Mouse (Mus musculus) heart, postnatal 4 days (tissue): Measurements from ENCODE around the gene Mthfd2l. TPM values are rescaled to one million over a fixed set of nuclear protein-coding genes. Genes with fewer than 3 reads are reported as not detected.

ENCODE experiments used
- DNase-seq: peaks from one replicate; pipeline ENCODE4 v3.0.0; 2021
- total RNA-seq, 2 experiments: library from RNA; stranded (reverse); gene quantifications; 2 replicates each; pipeline ENCODE4 v1.2.3; 2021

The Mthfd2l gene
- total RNA-seq = 10 to 100 TPM; 17.6 to 19.2 TPM

DNA sequence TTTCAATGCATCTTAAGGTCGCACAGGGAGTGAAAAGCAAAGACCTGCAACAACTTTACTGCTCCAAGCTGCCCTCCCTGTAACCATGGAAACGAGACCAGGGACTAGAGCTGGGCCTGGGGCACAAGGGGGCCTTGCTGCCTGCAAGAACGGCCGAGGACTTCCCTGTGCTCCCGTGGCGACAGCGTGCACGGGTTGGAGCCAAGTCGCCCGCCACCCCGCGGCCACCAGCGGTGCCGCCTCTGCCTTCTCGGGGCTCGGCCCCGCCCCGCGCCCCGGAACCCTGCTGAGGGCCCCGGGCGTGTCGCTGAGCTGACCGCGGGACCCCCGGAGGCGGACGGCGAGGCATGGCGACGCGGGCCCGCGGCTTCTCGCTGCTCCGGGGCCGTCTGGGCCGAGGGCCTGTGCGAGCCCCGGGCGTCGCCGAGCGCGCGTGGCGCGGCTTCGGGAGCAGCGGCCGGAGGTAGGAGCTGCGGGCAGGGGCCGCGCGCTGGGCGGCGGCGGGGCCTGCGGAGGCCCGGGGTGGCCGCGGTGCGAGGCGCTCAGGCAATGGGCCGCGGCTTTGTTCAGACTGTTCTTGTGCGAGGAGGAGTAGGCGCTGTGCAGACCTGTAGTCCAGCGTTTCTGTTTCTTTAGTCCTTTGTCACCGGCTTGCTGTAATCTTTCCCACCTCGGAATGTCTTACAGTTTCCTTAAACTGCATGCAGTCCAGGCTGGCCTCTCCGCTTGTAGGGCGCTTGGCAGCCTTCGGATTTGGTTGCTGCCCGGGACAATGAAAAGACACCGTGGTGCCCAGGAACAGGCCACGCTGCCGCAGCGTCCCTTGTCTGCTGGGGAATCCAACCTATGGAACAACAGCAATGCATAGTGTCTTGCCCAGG, at the start of gene Mthfd2l:
Mthfd2l (plus strand) TSS at position 147 of the 881 bp plus-strand sequence.
- DNase-seq = peak; percentile 90

DNA sequence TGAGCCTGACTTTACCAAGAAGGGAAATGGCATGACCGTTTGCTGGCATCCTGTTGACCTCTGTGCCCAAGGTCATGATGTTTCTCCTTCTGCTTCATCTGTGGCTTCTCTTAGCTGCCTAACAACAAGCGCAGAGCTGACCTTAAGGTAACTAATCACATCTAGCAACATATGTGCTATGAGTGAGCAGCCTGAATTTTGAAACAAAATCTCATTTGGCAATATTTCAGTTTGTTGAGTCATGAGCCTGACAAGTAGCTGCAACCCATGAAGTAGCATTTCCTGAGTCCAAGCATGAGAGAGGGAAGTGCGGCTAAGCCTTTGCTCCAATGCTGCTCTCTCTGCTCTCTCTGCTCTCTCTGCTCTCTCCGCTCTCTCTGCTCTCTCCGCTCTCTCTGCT, 49.2 kb upstream of the Mthfd2l start:
- DNase-seq = no peak

DNA sequence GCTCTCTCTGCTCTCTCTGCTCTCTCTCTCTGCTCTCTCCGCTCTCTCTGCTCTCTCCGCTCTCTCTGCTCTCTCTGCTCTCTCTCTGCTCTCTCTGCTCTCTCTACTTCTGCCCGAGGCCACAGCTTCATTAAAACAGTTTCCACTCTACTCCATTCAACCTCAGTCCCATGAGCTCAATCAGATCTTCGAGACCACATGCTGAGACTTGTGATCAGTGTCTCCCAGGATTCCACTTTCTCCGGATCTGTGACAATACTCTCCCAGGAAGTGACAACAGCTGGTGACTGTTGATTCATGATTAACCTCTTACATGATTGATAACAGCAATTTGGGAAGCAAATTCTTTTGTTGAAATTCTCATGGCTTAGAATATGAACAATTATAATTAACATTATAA, 48.8 kb upstream of the Mthfd2l start:
- no peak for DNase-seq

DNA sequence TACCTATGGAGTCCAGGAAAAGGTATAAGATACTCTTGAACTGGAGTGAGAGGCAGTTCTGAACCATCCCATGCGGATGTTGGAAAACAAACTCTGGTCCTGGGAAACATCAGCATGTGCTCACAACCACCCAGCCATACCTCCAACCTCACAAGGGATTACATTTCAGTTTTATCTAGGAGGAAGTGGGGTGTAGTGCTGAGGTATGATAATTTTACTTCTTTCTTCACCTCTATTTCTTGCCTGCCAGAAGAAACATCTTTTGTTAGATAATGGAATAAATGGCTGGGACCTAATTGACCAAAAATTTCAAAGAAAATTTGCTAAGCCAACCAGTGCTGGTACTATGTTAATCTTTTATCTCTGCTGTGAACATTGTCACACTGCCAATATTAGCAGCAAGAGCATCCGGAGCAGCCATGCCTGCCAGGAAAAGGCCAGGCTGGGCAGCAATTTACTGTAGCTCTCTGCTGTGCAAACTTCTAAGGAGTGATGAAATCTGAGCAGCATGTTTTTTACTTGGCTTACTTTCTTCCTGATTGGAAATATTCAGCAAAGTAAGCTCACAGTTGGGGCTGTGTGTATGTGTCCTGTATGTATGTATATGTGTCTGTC, 46.2 kb upstream of the Mthfd2l start:
- DNase-seq = peak; percentile 36

DNA sequence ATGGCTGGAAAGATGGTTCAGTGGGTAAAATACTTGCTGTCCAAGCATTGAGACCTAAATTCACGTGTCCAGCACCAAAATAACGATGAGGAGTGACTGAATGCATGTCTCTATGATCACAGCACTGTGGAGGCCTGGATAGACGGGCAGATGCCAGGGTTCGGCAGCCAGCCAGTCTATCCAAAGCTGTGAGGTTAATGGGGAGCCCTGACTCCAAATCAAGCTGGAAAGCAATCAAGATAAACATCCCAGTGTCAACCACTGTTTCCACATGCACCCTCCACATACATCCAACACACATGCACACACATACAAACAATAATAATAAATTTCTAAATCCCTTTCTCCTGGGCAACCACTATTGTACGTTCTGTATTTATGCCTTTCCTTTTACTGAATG, 42.3 kb upstream of the Mthfd2l start:
- no peak for DNase-seq

DNA sequence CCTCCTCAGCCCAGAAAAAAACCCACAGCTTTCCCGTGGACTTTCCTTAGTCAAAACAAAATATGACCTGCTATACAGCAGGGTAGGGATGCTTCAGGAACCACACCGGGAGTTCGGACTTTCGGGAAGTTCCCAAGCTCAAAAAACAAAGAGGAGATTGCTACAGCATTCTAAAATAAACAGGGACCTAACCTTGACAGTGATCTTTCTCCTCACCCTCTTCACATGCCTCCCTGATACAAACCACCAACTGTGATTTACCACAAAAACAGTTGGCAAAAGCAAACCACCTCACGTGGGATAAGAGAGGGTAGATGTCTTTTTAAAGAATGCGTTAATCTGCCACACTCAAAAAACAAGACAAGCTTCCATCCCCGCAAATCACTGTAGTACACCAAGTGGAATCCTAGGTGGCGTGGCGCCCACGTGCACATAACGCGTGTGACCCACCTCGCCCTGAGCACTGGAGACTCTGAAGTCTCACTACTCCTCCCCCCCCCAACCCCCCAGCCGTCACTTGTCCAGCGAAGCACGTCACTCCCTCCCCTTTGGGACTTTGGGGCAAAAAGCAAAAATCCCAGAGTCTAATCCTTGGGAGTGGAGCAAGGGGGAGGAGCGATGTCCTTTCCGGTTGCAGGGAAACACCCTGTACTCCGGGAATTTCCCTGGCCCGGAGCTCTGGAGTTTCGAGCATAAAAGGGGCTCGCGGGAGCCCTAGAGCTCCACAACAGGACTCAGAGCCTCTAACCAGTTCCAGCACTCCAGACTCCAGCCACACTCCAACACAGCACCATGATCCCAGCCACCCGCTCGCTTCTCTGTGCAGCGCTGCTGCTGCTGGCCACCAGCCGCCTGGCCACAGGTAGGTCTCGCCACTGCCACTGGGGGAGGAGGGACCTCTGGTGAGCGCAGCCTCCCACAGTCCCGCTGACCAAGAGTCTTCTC, 40.1 kb upstream of the Mthfd2l start, which contains the start of gene Cxcl1:
Cxcl1 (plus strand) TSS at position 723 of the 945 bp plus-strand sequence.
- DNase-seq = peak; percentile 57

DNA sequence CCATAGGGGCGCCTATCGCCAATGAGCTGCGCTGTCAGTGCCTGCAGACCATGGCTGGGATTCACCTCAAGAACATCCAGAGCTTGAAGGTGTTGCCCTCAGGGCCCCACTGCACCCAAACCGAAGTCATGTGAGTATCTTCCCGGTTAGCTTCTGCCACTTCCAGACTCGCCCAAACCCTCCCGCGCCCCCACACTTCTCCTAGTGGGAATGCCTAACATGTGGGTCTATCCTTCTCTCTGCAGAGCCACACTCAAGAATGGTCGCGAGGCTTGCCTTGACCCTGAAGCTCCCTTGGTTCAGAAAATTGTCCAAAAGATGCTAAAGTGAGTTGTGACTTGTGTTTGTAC, 39.5 kb upstream of the Mthfd2l start:
- DNase-seq = no peak

DNA sequence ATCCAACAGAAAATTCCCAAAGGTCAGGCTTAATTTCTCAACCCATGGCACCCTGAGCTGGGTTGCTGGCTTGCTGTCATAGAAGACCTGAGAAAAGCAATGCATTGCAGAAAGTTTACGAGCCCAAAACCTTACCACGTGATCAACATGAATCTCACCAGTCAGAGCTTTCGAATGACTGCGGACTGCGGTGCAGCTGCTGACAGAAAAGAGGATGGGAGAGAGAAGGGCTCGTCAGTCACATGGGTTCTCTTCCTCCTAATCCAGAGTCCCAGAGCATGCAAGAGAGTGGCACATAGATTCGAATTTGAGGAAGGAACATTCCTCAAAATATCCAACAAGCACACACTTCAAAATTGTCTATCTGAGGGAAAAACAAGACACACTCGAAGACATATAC, 36.7 kb upstream of the Mthfd2l start:
- DNase-seq = no peak

DNA sequence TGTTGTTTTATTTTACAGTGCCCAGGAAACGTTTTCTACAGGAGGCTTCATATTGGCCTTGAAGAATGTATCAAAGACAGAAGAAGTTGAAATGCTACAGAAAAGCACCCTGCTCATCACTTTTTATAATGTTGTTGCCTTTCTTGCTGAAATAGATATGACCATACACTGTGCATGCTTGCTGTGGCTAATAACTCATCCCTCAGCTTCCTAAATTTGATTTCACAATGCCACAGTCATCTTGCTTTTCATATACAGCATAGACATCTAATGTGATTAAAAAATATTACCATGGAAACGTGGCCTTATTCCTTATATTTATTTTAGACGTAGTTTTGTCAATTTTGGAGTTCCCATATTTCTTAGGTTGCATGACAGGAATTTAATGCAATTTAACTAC, 33.5 kb upstream of the Mthfd2l start:
- DNase-seq = no peak

DNA sequence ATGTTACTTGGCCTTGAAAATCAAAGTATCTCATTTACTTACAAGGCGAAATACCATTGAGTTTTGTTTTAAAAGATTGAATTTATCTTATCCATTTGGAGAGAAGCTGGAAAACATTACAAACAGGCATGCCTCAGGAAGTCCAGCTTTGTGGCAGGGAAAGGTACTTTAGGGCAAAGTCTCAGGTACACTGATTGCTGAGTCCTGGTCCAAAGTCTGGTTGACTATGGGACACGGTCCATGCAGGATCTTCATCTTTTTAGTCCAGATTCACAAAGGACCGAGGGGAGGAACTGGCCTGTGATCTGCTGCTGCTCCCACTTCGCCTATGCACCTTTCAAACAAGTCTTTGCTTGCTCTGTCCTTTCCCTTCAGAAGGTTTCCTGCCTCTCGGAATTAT, 31.6 kb upstream of the Mthfd2l start:
- DNase-seq = no peak

DNA sequence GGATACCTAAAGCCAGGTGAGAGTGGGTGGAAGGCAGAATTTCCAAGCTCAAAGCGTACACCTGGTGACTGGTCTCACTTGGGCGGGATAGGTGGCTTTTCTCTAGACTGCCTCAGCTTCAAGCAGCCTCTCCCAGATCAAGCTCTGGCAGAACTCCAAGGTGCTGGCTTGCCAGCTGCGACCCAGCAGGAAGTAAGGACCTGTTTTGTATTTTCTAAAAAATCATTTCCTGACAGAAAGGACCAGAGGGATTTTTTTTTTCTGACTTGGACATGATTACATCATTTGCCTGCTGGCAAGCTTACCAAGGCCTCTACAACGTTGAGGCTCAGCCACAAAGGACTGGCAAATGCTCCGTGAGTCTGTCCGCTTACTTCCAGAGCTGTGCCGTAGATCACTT, 30.8 kb upstream of the Mthfd2l start:
- peak; percentile 71 for DNase-seq

DNA sequence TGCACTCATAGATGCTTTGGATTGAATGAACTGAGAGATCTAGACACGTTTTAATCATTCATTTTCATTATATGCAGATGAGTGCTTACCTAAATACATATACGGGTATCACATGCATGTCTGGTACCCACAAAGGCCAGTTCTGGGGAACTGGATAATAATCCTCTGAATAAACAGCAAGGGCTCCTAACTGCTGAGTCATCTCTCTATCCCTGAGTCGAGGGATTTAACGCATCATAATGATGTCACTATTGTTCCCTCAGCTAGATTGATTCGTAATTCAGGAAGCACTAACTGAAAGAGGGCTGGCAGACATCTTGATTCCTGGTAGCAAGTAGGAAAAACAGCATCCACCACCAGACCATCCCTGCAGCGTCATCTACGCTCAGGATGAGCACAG, 30.2 kb upstream of the Mthfd2l start:
- no peak for DNase-seq

DNA sequence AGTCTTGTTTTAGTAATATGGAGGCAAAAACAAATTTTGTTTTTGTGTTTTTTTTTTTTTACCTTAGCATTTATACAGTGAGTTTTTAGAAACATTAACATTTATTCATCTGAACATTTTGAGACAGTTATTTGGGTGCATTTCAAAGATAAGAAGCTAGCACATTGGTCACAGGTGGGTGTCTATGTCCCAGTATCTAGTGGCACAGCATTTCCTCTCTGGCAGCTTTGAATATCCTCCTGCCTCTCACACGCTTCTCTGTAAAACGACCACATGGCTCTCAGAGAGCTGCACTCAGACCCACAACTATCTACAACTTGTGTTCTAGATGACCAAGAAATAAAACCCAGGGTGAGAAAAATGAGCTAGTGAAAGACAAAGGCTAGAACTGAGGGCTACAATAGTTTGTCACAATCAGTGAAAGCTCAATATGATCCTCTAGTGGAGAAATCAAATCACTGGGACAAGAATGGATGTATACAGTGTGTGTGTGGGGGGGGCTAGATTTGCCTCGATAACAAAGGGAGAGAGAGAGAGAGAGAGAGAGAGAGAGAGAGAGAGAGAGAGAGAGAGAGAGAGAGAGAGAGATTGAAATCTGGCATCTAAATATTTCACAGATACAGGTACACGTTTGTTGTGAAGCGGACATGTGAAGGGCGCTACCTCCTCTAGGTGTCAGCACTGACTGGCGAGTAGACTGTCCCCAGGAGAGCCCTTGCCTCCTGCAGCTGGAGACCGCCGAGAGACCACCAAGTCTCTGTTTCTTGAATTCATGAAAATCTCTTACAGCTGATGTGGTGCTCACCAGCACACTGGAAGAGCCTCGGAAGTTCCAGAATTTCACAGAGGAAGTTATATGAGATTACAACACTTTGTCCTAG, 28.3 kb upstream of the Mthfd2l start:
- no peak for DNase-seq

DNA sequence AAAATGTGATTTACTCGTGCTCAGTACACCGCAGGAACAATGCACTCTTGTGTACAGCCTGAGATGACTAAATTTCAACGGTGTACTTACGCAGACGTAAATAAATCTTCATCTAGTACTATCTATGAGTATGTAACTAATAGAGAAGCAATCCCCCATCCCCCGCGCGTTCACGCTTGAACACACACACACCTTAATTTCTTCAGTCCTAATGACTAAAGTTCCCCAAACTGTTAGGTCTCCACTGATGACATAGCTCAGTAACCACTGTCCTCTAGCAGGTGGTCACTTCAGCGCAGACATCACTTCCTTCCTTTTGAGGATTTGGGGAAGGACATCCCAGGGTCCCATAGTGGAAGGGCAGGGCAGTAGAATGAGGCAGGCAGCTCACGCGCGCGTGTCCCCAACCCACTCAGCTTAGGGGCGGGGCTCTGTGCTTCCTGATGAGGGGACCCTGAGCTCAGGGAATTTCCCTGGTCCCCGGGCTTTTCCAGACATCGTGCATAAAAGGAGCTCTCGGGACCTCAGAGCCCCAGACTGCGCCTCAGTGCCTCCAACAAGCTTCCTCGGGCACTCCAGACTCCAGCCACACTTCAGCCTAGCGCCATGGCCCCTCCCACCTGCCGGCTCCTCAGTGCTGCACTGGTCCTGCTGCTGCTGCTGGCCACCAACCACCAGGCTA, 27.4 kb upstream of the Mthfd2l start, which contains the start of gene Cxcl2:
Cxcl2 (plus strand) TSS at position 533 of the 682 bp plus-strand sequence.
- no peak for DNase-seq

DNA sequence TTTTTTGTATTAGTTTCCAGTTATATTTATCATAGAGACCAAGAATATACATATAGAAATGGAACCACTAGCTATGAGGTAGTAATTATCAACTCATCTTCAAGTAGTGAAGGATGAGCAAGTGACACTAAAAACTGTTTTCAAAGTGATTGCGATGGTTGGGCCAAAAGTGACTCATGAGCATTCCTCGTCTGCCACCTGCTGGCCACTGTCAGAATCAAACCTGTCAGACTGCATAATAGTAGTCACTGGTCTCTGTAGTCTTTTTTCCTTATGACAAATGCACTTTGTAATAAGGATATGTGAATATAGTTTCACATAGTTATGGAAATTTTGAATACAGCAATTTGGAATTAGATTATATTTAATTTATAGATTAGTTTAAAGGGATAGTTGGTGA, 21.9 kb upstream of the Mthfd2l start:
- DNase-seq = peak; percentile 70

DNA sequence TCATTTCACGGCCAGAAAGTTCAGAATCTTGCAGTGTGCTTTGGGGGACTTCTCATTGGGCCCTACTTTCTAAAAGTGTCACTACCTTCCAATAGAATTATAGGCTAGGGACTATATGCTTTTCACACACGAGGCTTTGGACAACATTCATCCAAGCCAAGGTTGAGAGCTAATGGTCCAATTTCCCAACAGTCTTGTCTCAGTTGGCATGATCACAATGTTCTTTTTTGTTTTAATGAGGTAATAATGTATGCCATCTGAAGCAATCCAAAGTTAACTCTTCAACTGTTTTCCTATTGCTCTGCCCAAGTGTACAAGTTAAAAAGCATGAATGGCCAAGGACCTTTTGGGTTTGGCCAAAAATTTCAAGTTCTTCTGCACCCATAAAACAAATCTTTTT, 11.4 kb upstream of the Mthfd2l start:
- no peak for DNase-seq

DNA sequence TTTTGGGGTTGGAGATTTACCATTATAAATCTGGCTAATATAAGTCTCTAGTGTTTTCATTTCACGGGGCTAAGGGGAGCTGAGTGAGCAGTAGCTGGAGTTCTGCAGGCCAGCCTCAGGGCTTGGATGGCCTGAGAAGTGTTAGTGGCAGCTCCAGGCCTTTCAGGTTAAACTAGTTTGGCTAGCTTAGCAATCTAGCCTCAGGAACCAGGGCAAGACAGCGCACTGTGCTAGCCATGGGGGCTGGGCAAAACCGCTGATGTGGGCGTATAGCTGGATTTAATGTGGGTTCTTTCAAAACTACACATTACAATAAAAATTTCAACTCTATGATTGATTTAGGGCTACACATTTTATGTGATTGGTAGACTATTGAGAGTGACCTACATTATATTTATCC, 8.0 kb upstream of the Mthfd2l start:
- no peak for DNase-seq

DNA sequence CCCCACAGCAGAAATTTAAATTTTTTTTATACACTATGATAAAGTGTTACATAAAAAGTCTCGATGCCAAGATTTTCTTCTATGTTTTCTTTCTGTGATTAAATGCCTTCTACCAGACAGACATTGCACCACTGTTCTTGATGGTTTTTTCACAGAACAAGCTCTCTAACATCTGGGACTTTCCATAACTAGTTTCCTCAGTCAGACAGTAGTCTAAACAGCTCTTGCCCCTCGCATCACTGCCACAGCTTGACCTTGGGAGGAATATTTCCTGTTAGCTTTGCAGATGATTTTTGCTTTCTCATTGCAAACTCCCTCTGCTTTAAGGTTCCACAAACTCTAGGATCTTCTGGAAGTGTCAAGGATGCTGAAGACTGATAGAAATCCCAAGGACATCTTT, 371 bp upstream of the Mthfd2l start:
- no peak for DNase-seq

DNA sequence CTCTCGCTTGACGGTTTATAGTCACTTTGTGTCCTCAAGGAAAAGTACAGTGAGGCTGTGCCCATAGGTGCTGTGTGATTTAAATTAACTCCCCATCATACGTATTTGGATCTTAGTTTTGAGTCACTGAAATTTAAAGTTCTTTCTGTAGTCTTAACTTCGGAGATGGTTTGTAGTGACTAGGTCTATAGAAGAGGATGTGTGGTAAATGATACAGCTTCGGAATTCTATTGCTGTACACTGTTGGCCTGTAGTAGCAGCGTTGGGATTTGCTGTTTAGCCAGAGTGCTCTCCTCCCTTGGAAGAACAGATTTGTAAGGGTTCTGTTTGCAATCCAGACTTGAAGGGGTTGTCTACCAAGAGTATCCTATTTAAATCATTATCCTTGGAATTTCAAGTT, 994 bp downstream of the Mthfd2l start:
- no peak for DNase-seq

DNA sequence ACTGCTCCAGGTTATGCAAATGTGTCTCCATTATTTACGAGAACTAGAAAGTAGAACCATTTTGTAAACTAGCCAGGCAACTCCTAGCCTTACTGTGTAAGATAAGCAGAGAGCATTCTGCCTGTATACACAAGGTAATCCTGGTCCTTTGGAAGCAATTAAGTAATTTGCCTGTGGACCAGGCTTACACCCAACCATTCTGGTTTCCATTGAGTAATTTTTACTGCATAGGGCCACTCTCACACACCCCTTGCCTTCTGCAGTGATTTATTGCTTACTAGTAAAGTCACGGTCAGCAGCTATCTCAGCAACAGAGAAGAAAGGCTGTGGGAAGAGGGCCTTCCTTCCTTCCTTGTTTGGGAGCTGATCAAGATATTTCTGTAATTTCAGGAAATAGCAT, 5.8 kb downstream of the Mthfd2l start:
- DNase-seq = no peak

DNA sequence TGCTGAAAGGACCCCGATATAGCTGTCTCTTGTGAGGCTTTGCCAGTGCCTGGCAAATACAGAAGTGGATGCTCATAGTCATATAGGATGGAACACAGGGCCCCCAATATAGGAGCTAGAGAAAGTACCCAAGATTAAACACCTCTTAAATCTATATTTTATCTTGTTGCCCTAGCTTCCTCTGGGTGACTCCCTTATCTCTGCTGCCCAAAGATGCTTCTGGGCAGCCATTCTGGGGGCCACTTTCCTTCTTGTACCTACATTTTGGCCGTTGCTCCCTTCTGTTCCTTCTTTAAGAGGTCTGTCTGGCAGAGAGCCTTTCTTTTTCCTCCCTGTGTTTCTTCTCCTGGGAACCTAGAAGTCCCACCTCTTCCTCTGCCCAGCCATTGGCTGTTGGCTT, 14.5 kb downstream of the Mthfd2l start:
- DNase-seq = no peak
